Mouse (Mus musculus) testis, adult 2 months (tissue): ENCODE measurements around the gene Olfr98. TPM values are rescaled to one million over a fixed set of nuclear protein-coding genes. Genes with fewer than 3 reads are reported as not detected.

ENCODE experiments used
- H3K27ac ChIP-seq: fragments of 200-500 bp; 2 replicates; pipeline ENCODE4 v1.5.1; 2012; ENCODE audit warnings: low read depth, low read length; ENCODE audit not compliant: control insufficient read depth, insufficient read depth
- H3K27me3 ChIP-seq: fragments of 200-500 bp; 2 replicates; pipeline ENCODE4 v1.6.1; 2012; ENCODE audit warnings: mild to moderate bottlenecking, low read length, moderate library complexity; ENCODE audit not compliant: control insufficient read depth, insufficient read depth
- H3K36me3 ChIP-seq: fragments of 200-500 bp; 2 replicates; pipeline ENCODE4 v1.6.1; 2012; ENCODE audit warnings: mild to moderate bottlenecking, low read length; ENCODE audit not compliant: control insufficient read depth, insufficient read depth
- H3K4me1 ChIP-seq: fragments of 200-500 bp; 2 replicates; pipeline ENCODE4 v1.6.1; 2012; ENCODE audit warnings: low read length; ENCODE audit not compliant: control insufficient read depth, insufficient read depth
- H3K4me3 ChIP-seq: fragments of 200-500 bp; 2 replicates; pipeline ENCODE4 v1.5.1; 2012; ENCODE audit warnings: low read depth, mild to moderate bottlenecking, low read length, moderate library complexity, mixed read lengths; ENCODE audit not compliant: control insufficient read depth
- CTCF ChIP-seq: fragments of 200-500 bp; IDR thresholded peaks from 2 replicates; pipeline ENCODE4 v1.5.1; 2012; ENCODE audit warnings: low read depth, mild to moderate bottlenecking, inconsistent platforms, low read length, moderate library complexity; ENCODE audit not compliant: control insufficient read depth, insufficient read depth, insufficient replicate concordance
- POLR2A ChIP-seq: fragments of 200-500 bp; IDR thresholded peaks from 2 replicates; pipeline ENCODE4 v1.6.1; 2012; ENCODE audit warnings: low read depth, mild to moderate bottlenecking, inconsistent platforms, low read length, moderate library complexity; ENCODE audit not compliant: control insufficient read depth
- polyA plus RNA-seq: library from polyadenylated mRNA; depleted of rRNA; stranded (reverse); fragments of >200 nt; gene quantifications from 2 replicates; pipeline ENCODE4 v1.2.3, GENCODE M21; 2012; rRNA removed

Gene Olfr98
- not detected in 2 replicates for polyA plus RNA-seq

DNA sequence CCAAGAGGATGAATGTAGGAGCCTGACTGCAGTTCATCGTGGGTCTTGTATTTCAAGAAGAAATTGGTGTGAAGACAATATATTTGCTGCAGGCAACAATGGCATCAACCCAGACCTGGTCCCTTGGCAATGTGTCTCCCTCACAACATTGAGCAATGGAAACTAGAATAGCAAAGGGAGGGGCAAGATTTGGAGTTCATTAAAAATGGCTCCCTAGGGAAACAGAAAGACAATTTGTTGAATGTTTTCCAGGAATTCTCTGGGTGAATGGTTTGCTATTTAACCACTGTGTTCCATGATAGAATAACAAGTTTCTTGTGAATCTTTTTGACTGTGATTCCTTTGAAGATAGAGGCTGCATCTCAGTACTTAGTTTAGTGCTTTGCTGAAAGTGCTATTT lies at the start of gene Olfr98:
Olfr98 (minus strand) TSS at position 124 of the 400 bp plus-strand sequence.
- no peak for TF ChIP-seq POLR2A
- no peak for TF ChIP-seq CTCF
- no peaks in the 10 kb centered on the region for H3K4me1 ChIP-seq
- no peaks in the 10 kb centered on the region for H3K36me3 ChIP-seq
- no peak within 1 kb of the TSS for H3K4me3 ChIP-seq
- H3K27ac ChIP-seq = no peak within 1 kb of the TSS
- no peaks in the 10 kb centered on the region for H3K27me3 ChIP-seq

- Histone ChIP-seq H3K36me3 (no peaks in the 10 kb centered on the region), H3K27me3 (no peaks in the 10 kb centered on the region), H3K27ac (no peak overlapping the region), H3K4me3 (no peak overlapping the region), H3K4me1 (no peaks in the 10 kb centered on the region)
- TF ChIP-seq POLR2A (no peak), CTCF (no peak)
Measured at GRCm38 (mm10) chr17:37310146-37310699, 46.7 kb upstream of the Olfr98 start.

DNA sequence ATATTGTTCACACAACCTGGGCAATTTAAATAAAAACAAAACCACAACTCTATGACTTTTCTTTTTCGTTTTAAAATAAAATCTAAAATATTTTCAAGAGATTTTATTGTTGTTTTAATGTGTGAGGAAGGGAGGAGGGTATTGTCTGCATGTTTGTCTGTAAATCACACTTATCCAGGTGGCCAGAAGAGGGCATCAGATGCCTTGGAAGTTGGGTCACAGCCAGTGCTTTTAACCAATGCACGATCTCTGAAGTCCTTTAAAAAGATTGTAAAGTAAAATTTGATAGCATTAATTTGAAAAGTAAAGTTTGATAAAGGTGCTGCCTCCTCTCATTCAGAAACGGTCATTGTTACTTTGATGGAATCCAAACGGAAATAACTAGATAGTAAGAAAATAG lies 44.9 kb upstream of the Olfr98 start:
- Histone ChIP-seq H3K27ac (no peak overlapping the region), H3K36me3 (no peaks in the 10 kb centered on the region), H3K4me1 (no peaks in the 10 kb centered on the region), H3K4me3 (no peak overlapping the region), H3K27me3 (no peaks in the 10 kb centered on the region)
- TF ChIP-seq CTCF (no peak), POLR2A (no peak)

GRCm38 (mm10) chr17:37304213-37304612 lies 40.7 kb upstream of the Olfr98 start, which contains the start of gene Olfr101:
TSS of gene Olfr101 (minus strand) at chr17:37304313.
- no peaks in the 10 kb centered on the region for H3K4me1 ChIP-seq
- no peaks in the 10 kb centered on the region for H3K36me3 ChIP-seq
- H3K27me3 ChIP-seq = no peaks in the 10 kb centered on the region

GRCm38 (mm10) chr17:37283360-37283759 lies 19.8 kb upstream of the Olfr98 start, which contains the start of gene Olfr99:
TSS of gene Olfr99 (minus strand) at chr17:37283460.
- no peaks in the 10 kb centered on the region for H3K27me3 ChIP-seq
- no peaks in the 10 kb centered on the region for H3K4me1 ChIP-seq
- no peak within 1 kb of the TSS for H3K4me3 ChIP-seq
- H3K27ac ChIP-seq = no peak within 1 kb of the TSS
- no peaks in the 10 kb centered on the region for H3K36me3 ChIP-seq
- TF ChIP-seq CTCF = no peak
- no peak for TF ChIP-seq POLR2A

More at GRCm38 (mm10) chr17:37304213-37304612, 40.7 kb upstream of the Olfr98 start, which contains the start of gene Olfr101:
- H3K4me3 ChIP-seq = no peak within 1 kb of the TSS
- TF ChIP-seq CTCF (no peak), POLR2A (no peak)
- H3K27ac ChIP-seq = no peak within 1 kb of the TSS

- Histone ChIP-seq H3K36me3 (no peaks in the 10 kb centered on the region), H3K4me1 (no peaks in the 10 kb centered on the region), H3K27ac (no peak overlapping the region), H3K4me3 (no peak overlapping the region), H3K27me3 (no peaks in the 10 kb centered on the region)
- TF ChIP-seq POLR2A (no peak), CTCF (no peak)
Measured at GRCm38 (mm10) chr17:37280331-37280730, 16.8 kb upstream of the Olfr98 start.

GRCm38 (mm10) chr17:37276573-37276972 lies 13.0 kb upstream of the Olfr98 start:
- Histone ChIP-seq H3K27me3 (no peaks in the 10 kb centered on the region), H3K4me3 (no peak overlapping the region), H3K4me1 (no peaks in the 10 kb centered on the region), H3K27ac (no peak overlapping the region), H3K36me3 (no peaks in the 10 kb centered on the region)
- TF ChIP-seq CTCF (no peak), POLR2A (no peak)
